Mouse (Mus musculus): ENCODE measurements around the gene Myl6. TPM values are rescaled to one million over a fixed set of nuclear protein-coding genes. Genes with fewer than 3 reads are reported as not detected.

Gene Myl6
- polyA plus RNA-seq, 1 experiment from 2014 or later = 3,187 TPM

DNA sequence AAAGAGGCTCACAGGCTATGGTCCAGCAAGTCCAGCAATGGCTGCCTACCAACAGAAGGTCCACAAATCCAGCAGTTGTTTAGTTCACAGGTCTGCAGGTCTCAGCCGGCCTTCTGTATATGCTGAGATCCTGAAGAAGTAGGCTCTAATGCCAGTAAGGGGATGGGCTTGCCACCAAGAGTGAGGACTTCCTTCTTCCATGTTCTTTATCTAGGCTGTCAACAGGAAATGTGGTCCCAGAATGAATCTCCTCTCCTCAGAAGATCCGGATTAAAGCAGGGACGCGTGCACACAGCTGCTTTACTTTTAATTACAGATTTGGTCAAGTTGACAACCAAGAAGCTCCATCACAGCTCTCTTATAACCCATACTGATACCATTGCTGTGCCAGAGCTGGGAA is 48.5 kb downstream of the Myl6 start:
- Histone ChIP-seq H3K36me3 (ENCODE audit: control insufficient read depth, insufficient read depth, low read length) (no peaks in the 10 kb centered on the region), H3K27me3 (ENCODE audit: control insufficient read depth, insufficient read depth, low read length) (no peaks in the 10 kb centered on the region), H3K9me3 (ENCODE audit: control insufficient read depth, low read length) (no peaks in the 10 kb centered on the region), H3K4me2 (replicated peaks; ENCODE audit: low read depth) (no peak overlapping the region), H3K4me3 (ENCODE audit: low read depth, low read length) (no peak overlapping the region), H3K27ac (replicated peaks) (no peak overlapping the region), H3K4me1 (replicated peaks; ENCODE audit: control insufficient read depth, insufficient read depth) (no peaks in the 10 kb centered on the region), H3K9ac (ENCODE audit: low read length) (no peak overlapping the region)
- no peak for ATAC-seq (ENCODE audit: low FRiP score, low TSS enrichment)
- 73% methylated on average over 4 of the region's 4 CpGs for WGBS
- TF ChIP-seq CTCF (IDR thresholded peaks at IDR 0.05; ENCODE audit: low read depth) (no peak), EP300 (optimal IDR thresholded peaks at IDR 0.05) (no peak)
- DNase-seq (ENCODE audit: low spot score) = no peak

DNA sequence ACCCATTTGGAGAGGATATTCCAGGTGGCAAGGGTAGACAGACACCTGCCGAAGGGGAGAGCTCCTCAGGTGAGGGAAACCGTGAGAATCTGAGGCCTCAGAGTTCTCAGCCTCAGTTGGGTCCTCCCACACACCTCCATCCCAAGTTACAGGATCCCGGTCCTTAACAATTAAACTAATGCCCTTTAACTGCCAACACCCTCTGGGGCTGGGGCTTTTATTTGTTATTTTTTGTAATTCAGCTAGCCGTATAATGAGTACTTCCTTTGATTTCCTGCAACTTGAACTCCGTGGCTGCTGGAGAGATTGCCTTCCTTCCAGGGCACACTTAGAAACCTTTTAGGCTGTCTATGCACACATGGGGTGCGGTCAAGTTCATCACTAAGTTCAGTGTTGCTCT is 49.6 kb downstream of the Myl6 start:
- no peak overlapping the region for H3K4me2 ChIP-seq (replicated peaks; ENCODE audit: low read depth)
- no peak for TF ChIP-seq EP300 (optimal IDR thresholded peaks at IDR 0.05)
- no peak for TF ChIP-seq CTCF (IDR thresholded peaks at IDR 0.05; ENCODE audit: low read depth)
- no peak overlapping the region for H3K9ac ChIP-seq (ENCODE audit: low read length)
- no peaks in the 10 kb centered on the region for H3K9me3 ChIP-seq (ENCODE audit: control insufficient read depth, low read length)
- peaks cover 5% of the 10 kb centered on the region; the same call in 1 of the 2 replicates for H3K36me3 ChIP-seq (ENCODE audit: control insufficient read depth, insufficient read depth, low read length)
- DNase-seq (ENCODE audit: low spot score) (no peak), ATAC-seq (ENCODE audit: low FRiP score, low TSS enrichment) (no peak)
- H3K27ac ChIP-seq (replicated peaks) = no peak overlapping the region
- H3K4me3 ChIP-seq (ENCODE audit: low read depth, low read length) = no peak overlapping the region
- 55% methylated on average over 6 of the region's 6 CpGs for WGBS
- no peaks in the 10 kb centered on the region for H3K27me3 ChIP-seq (ENCODE audit: control insufficient read depth, insufficient read depth, low read length)
- H3K4me1 ChIP-seq (replicated peaks; ENCODE audit: control insufficient read depth, insufficient read depth) = no peaks in the 10 kb centered on the region

DNA sequence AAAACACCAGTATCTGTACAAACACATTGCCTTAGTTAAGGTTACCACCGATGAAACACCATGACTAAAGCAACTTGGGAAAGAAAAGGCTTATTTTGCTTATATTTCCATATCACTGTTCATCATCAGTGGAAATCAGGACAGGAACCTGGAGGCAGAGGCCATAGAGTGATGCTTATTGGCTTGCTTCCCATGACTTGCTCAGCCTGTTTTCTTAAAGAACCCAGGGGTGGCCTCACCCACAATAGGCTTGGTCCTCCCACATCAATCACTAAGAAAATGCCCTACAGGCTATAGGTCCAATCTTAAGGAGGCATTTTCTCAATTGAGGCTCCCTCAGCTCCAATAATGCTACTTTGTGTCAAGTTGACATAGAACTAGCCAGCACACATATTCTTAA is 51.2 kb downstream of the Myl6 start:
- no peak overlapping the region for H3K9ac ChIP-seq (ENCODE audit: low read length)
- TF ChIP-seq EP300 (optimal IDR thresholded peaks at IDR 0.05) (no peak), CTCF (IDR thresholded peaks at IDR 0.05; ENCODE audit: low read depth) (no peak)
- H3K4me1 ChIP-seq (replicated peaks; ENCODE audit: control insufficient read depth, insufficient read depth) = no peaks in the 10 kb centered on the region
- 77% methylated on average over 1 of the region's 1 CpGs for WGBS
- no peaks in the 10 kb centered on the region for H3K27me3 ChIP-seq (ENCODE audit: control insufficient read depth, insufficient read depth, low read length)
- H3K4me2 ChIP-seq (replicated peaks; ENCODE audit: low read depth) = no peak overlapping the region
- H3K36me3 ChIP-seq (ENCODE audit: control insufficient read depth, insufficient read depth, low read length) = peaks cover 18% of the 10 kb centered on the region
- H3K27ac ChIP-seq (replicated peaks) = no peak overlapping the region
- H3K9me3 ChIP-seq (ENCODE audit: control insufficient read depth, low read length) = no peaks in the 10 kb centered on the region
- no peak for DNase-seq (ENCODE audit: low spot score)
- no peak overlapping the region for H3K4me3 ChIP-seq (ENCODE audit: low read depth, low read length)
- no peak for ATAC-seq (ENCODE audit: low FRiP score, low TSS enrichment)

DNA sequence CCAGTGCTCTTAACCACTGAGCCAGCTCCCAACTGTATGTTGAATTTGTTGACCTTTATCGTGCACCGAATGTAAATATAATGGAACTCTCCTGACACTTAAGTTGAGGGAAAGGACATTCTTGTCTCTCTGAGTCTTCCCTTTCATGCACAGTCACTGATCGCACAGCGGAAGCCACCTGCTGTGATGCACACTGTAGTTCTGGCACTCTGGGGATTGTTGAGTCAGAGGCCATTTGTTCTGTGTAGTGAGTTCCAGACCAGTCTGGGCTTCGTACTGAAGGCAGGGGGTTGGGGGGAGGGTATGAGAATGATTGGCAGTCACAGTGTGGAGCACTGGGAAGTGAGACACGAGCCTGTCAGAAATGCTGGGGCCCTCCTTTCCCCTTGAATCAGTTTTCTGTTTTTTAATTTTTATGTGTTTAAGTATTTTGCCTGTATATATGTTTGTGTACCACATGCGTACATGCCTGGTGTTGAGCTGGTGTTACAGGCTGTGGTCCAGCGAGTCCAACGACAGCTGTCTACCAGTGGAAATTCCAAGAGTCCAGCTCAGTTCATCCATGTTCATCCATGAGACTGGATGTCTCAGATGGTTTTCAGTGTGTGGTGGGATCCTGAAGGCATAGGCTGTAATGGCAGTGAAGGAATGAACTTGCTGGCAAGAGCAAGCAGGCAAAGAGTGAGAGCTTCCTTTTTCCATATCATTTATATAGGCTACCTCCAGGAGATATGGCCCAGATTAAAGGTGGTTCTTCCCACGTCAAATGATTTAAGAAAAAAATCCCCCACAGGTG is 52.4 kb downstream of the Myl6 start:
- Histone ChIP-seq H3K9me3 (ENCODE audit: control insufficient read depth, low read length) (no peaks in the 10 kb centered on the region), H3K36me3 (ENCODE audit: control insufficient read depth, insufficient read depth, low read length) (peaks cover 21% of the 10 kb centered on the region), H3K27ac (replicated peaks) (no peak overlapping the region), H3K27me3 (ENCODE audit: control insufficient read depth, insufficient read depth, low read length) (no peaks in the 10 kb centered on the region), H3K4me1 (replicated peaks; ENCODE audit: control insufficient read depth, insufficient read depth) (no peaks in the 10 kb centered on the region), H3K9ac (ENCODE audit: low read length) (no peak overlapping the region), H3K4me3 (ENCODE audit: low read depth, low read length) (no peak overlapping the region), H3K4me2 (replicated peaks; ENCODE audit: low read depth) (no peak overlapping the region)
- DNase-seq (ENCODE audit: low spot score) (no peak), ATAC-seq (ENCODE audit: low FRiP score, low TSS enrichment) (no peak)
- TF ChIP-seq EP300 (optimal IDR thresholded peaks at IDR 0.05) (no peak), CTCF (IDR thresholded peaks at IDR 0.05; ENCODE audit: low read depth) (no peak)
- WGBS = 86% methylated on average over 10 of the region's 10 CpGs

Small RNA genes within 50 kb of the gene (microRNA-seq; reads per million reads assigned to microRNA genes)
- gene Mir6916 (not detected), gene Mir8105 (not detected)

Other genes with a start within 250 kb of the Myl6 start
- gene Apon, start 240.0 kb downstream of the Myl6 start, polyA plus RNA-seq (2015; fragmentation: Nextera tagmentation; extraction: Ambion mirVana) = 0.13 TPM in 1 of 2 replicates, not detected in the other
- gene Apof, start 225.5 kb downstream of the Myl6 start, polyA plus RNA-seq (2015; fragmentation: Nextera tagmentation; extraction: Ambion mirVana) = 1.1 and 2.5 TPM in 2 replicates
- 7.8 and 8.6 TPM in 2 replicates for gene Stat2, start 223.6 kb downstream of the Myl6 start, polyA plus RNA-seq (2015; fragmentation: Nextera tagmentation; extraction: Ambion mirVana)
- gene Il23a, start 195.4 kb downstream of the Myl6 start, polyA plus RNA-seq (2015; fragmentation: Nextera tagmentation; extraction: Ambion mirVana) = 0.33 and 0.35 TPM in 2 replicates
- 12.6 and 14.1 TPM in 2 replicates for gene Pan2, start 190.8 kb downstream of the Myl6 start, polyA plus RNA-seq (2015; fragmentation: Nextera tagmentation; extraction: Ambion mirVana)
- 214 and 218 TPM in 2 replicates for gene Cnpy2, start 171.7 kb downstream of the Myl6 start, polyA plus RNA-seq (2015; fragmentation: Nextera tagmentation; extraction: Ambion mirVana)
- 152 and 158 TPM in 2 replicates for gene Cs, start 156.4 kb downstream of the Myl6 start, polyA plus RNA-seq (2015; fragmentation: Nextera tagmentation; extraction: Ambion mirVana)
- gene Coq10a, start 125.1 kb downstream of the Myl6 start, polyA plus RNA-seq (2015; fragmentation: Nextera tagmentation; extraction: Ambion mirVana) = 12.9 and 13.8 TPM in 2 replicates
- 2.9 and 4.3 TPM in 2 replicates for gene Ankrd52, start 117.0 kb downstream of the Myl6 start, polyA plus RNA-seq (2015; fragmentation: Nextera tagmentation; extraction: Ambion mirVana)
- 0.75 and 0.76 TPM in 2 replicates for gene Slc39a5, start 92.9 kb downstream of the Myl6 start, polyA plus RNA-seq (2015; fragmentation: Nextera tagmentation; extraction: Ambion mirVana)
- gene Nabp2, start 82.7 kb downstream of the Myl6 start, polyA plus RNA-seq (2015; fragmentation: Nextera tagmentation; extraction: Ambion mirVana) = 53.5 and 54.4 TPM in 2 replicates
- 18.9 and 20.1 TPM in 2 replicates for gene Rnf41, start 82.5 kb downstream of the Myl6 start, polyA plus RNA-seq (2015; fragmentation: Nextera tagmentation; extraction: Ambion mirVana)
- gene Smarcc2, start 34.9 kb downstream of the Myl6 start, polyA plus RNA-seq (2015; fragmentation: Nextera tagmentation; extraction: Ambion mirVana) = 21.4 and 26.6 TPM in 2 replicates
- gene Myl6b, start 4.5 kb upstream of the Myl6 start, polyA plus RNA-seq (2015; fragmentation: Nextera tagmentation; extraction: Ambion mirVana) = 2.2 and 2.6 TPM in 2 replicates
- 15.0 and 15.1 TPM in 2 replicates for gene Esyt1, start 31.7 kb upstream of the Myl6 start, polyA plus RNA-seq (2015; fragmentation: Nextera tagmentation; extraction: Ambion mirVana)
- 7.8 and 8.5 TPM in 2 replicates for gene Zc3h10, start 53.6 kb upstream of the Myl6 start, polyA plus RNA-seq (2015; fragmentation: Nextera tagmentation; extraction: Ambion mirVana)
- 3,550 and 3,693 TPM in 2 replicates for gene Rpl41, start 55.2 kb upstream of the Myl6 start, polyA plus RNA-seq (2015; fragmentation: Nextera tagmentation; extraction: Ambion mirVana)
- 131 and 135 TPM in 2 replicates for gene Pa2g4, start 71.8 kb upstream of the Myl6 start, polyA plus RNA-seq (2015; fragmentation: Nextera tagmentation; extraction: Ambion mirVana)
- gene Erbb3, start 95.5 kb upstream of the Myl6 start, polyA plus RNA-seq (2015; fragmentation: Nextera tagmentation; extraction: Ambion mirVana) = 18.6 and 18.9 TPM in 2 replicates
- 781 and 811 TPM in 2 replicates for gene Rps26, start 132.6 kb upstream of the Myl6 start, polyA plus RNA-seq (2015; fragmentation: Nextera tagmentation; extraction: Ambion mirVana)
- 1.6 and 1.7 TPM in 2 replicates for gene Ikzf4, start 151.8 kb upstream of the Myl6 start, polyA plus RNA-seq (2015; fragmentation: Nextera tagmentation; extraction: Ambion mirVana)
- gene Suox, start 179.9 kb upstream of the Myl6 start, polyA plus RNA-seq (2015; fragmentation: Nextera tagmentation; extraction: Ambion mirVana) = 20.3 and 21.4 TPM in 2 replicates
- gene Rab5b, start 202.1 kb upstream of the Myl6 start, polyA plus RNA-seq (2015; fragmentation: Nextera tagmentation; extraction: Ambion mirVana) = 54.0 and 59.4 TPM in 2 replicates
- 1.4 and 2.0 TPM in 2 replicates for gene Pmel, start 210.1 kb upstream of the Myl6 start, polyA plus RNA-seq (2015; fragmentation: Nextera tagmentation; extraction: Ambion mirVana)
- 33.1 and 33.4 TPM in 2 replicates for gene Cdk2, start 210.9 kb upstream of the Myl6 start, polyA plus RNA-seq (2015; fragmentation: Nextera tagmentation; extraction: Ambion mirVana)